Mouse (Mus musculus) adrenal gland, postnatal 25 days (tissue): ENCODE data around the gene Tmem104. TPM values are rescaled to one million over a fixed set of nuclear protein-coding genes. Genes with fewer than 3 reads are reported as not detected.
A peak's percentile ranks its signal among the peaks of the same experiment; 100 is the strongest.

ENCODE experiments used
- DNase-seq: peaks from one replicate; pipeline ENCODE4 v3.0.0; 2021; ENCODE audit warnings: mixed read lengths
- total RNA-seq: library from RNA; stranded (reverse); gene quantifications from 2 replicates; pipeline ENCODE4 v1.2.3, GENCODE M21; 2021

The Tmem104 gene
- total RNA-seq, 1 experiment from 2014 or later = 22.3 TPM

- no peak for DNase-seq
Measured at GRCm38 (mm10) chr11:115200520-115200919, 13.2 kb downstream of the Tmem104 start.

GRCm38 (mm10) chr11:115202316-115202715 lies 15.0 kb downstream of the Tmem104 start:
- DNase-seq = peak; percentile 83

GRCm38 (mm10) chr11:115202756-115203155 lies 15.5 kb downstream of the Tmem104 start:
- DNase-seq = no peak

GRCm38 (mm10) chr11:115208126-115208525 lies 20.8 kb downstream of the Tmem104 start:
- no peak for DNase-seq

- no peak for DNase-seq
Measured at GRCm38 (mm10) chr11:115208776-115209732, 21.8 kb downstream of the Tmem104 start.

GRCm38 (mm10) chr11:115209958-115210357 lies 22.7 kb downstream of the Tmem104 start:
- no peak for DNase-seq

GRCm38 (mm10) chr11:115212116-115212515 lies 24.8 kb downstream of the Tmem104 start:
- DNase-seq = no peak

- DNase-seq = no peak
Measured at GRCm38 (mm10) chr11:115215123-115215522, 27.8 kb downstream of the Tmem104 start.

- no peak for DNase-seq
Measured at GRCm38 (mm10) chr11:115217439-115218410, 30.4 kb downstream of the Tmem104 start.

GRCm38 (mm10) chr11:115219263-115219662 lies 32.0 kb downstream of the Tmem104 start:
- DNase-seq = no peak

GRCm38 (mm10) chr11:115219685-115220084 lies 32.4 kb downstream of the Tmem104 start:
- no peak for DNase-seq

- no peak for DNase-seq
Measured at GRCm38 (mm10) chr11:115222077-115222476, 34.8 kb downstream of the Tmem104 start.

- DNase-seq = no peak
Measured at GRCm38 (mm10) chr11:115222570-115222969, 35.3 kb downstream of the Tmem104 start.

GRCm38 (mm10) chr11:115223451-115223850 lies 36.2 kb downstream of the Tmem104 start:
- no peak for DNase-seq

- no peak for DNase-seq
Measured at GRCm38 (mm10) chr11:115223877-115224276, 36.6 kb downstream of the Tmem104 start.

- peak; percentile 62 for DNase-seq
Measured at GRCm38 (mm10) chr11:115224889-115225288, 37.6 kb downstream of the Tmem104 start.

- no peak for DNase-seq
Measured at GRCm38 (mm10) chr11:115225301-115225700, 38.0 kb downstream of the Tmem104 start.

GRCm38 (mm10) chr11:115226811-115227491 lies 39.7 kb downstream of the Tmem104 start:
- DNase-seq = no peak

- no peak for DNase-seq
Measured at GRCm38 (mm10) chr11:115227640-115228039, 40.4 kb downstream of the Tmem104 start.

- no peak for DNase-seq
Measured at GRCm38 (mm10) chr11:115228430-115228829, 41.1 kb downstream of the Tmem104 start.

- DNase-seq = no peak
Measured at GRCm38 (mm10) chr11:115229021-115229930, 42.0 kb downstream of the Tmem104 start.
